Mouse (Mus musculus): ENCODE data around the gene Wrap53.

Gene Wrap53

GRCm38 (mm10) chr11:69601768-69602167, 21.7 kb upstream of the Wrap53 start:
- in situ Hi-C loops (cut with MboI) = no loop called here

- in situ Hi-C loops (cut with MboI) = no loop called here
Measured at GRCm38 (mm10) chr11:69600098-69600497, 20.0 kb upstream of the Wrap53 start.

GRCm38 (mm10) chr11:69599436-69599835, 19.4 kb upstream of the Wrap53 start:
- in situ Hi-C loops (cut with MboI) = no loop called here

GRCm38 (mm10) chr11:69594853-69595252, 14.8 kb upstream of the Wrap53 start:
- in situ Hi-C loops (cut with MboI) = no loop called here

GRCm38 (mm10) chr11:69592799-69593198, 12.7 kb upstream of the Wrap53 start:
- in situ Hi-C loops (cut with MboI) = no loop called here

GRCm38 (mm10) chr11:69591899-69592637, 12.0 kb upstream of the Wrap53 start:
- in situ Hi-C loops (cut with MboI) = no loop called here

GRCm38 (mm10) chr11:69591424-69591823, 11.4 kb upstream of the Wrap53 start:
- in situ Hi-C loops (cut with MboI) = no loop called here

GRCm38 (mm10) chr11:69590622-69591021, 10.6 kb upstream of the Wrap53 start:
- in situ Hi-C loops (cut with MboI) = no loop called here

GRCm38 (mm10) chr11:69589207-69589834, 9.3 kb upstream of the Wrap53 start:
- in situ Hi-C loops (cut with MboI) = no loop called here

- in situ Hi-C loops (cut with MboI) = no loop called here
Measured at GRCm38 (mm10) chr11:69585718-69586325, 5.8 kb upstream of the Wrap53 start.

- in situ Hi-C loops (cut with MboI) = no loop called here
Measured at GRCm38 (mm10) chr11:69584937-69585336, 4.9 kb upstream of the Wrap53 start.

- in situ Hi-C loops (cut with MboI) = no loop called here
Measured at GRCm38 (mm10) chr11:69584008-69584407, 4.0 kb upstream of the Wrap53 start.

- in situ Hi-C loops (cut with MboI) = no loop called here
Measured at GRCm38 (mm10) chr11:69582230-69582805, 2.3 kb upstream of the Wrap53 start.

GRCm38 (mm10) chr11:69581814-69582213, 1.8 kb upstream of the Wrap53 start:
- in situ Hi-C loops (cut with MboI) = no loop called here

GRCm38 (mm10) chr11:69581147-69581688, 1.2 kb upstream of the Wrap53 start:
- in situ Hi-C loops (cut with MboI) = no loop called here

- in situ Hi-C loops (cut with MboI) = no loop called here
Measured at GRCm38 (mm10) chr11:69580572-69581146, 604 bp upstream of the Wrap53 start.

- in situ Hi-C loops (cut with MboI) = no loop called here
Measured at GRCm38 (mm10) chr11:69579128-69580017, 682 bp downstream of the Wrap53 start.

- in situ Hi-C loops (cut with MboI) = no loop called here
Measured at GRCm38 (mm10) chr11:69578301-69578700, 1.8 kb downstream of the Wrap53 start.

GRCm38 (mm10) chr11:69576307-69576706, 3.7 kb downstream of the Wrap53 start:
- in situ Hi-C loops (cut with MboI) = no loop called here

GRCm38 (mm10) chr11:69575220-69575619, 4.8 kb downstream of the Wrap53 start:
- in situ Hi-C loops (cut with MboI) = no loop called here

GRCm38 (mm10) chr11:69565131-69565530, 14.9 kb downstream of the Wrap53 start:
- in situ Hi-C loops (cut with MboI) = no loop called here

Data from mature B cell (primary cell).